Mouse (Mus musculus): ENCODE measurements around the gene Ccdc187.

The Ccdc187 gene

DNA sequence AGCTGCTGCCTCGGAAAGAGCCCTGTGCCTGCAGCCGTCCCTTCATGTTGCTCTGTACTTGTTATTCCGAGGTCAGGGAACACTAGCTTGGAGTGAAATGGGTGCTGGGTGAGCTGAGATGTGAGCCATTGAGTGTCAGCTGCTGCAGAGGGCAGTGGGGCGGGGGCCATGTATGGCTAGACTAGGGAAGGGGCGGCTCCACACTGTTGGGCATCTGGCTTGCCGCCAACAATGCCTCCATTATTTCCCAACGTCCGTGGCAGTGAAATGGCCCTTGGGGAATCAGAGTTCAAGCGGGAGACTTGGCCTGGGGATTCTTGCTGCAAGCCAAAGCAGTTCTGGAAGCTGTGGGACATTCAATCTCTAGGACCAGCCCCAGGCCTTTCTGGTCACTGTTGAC lies 86.8 kb downstream of the Ccdc187 start:
- DNase-seq: no peak

DNA sequence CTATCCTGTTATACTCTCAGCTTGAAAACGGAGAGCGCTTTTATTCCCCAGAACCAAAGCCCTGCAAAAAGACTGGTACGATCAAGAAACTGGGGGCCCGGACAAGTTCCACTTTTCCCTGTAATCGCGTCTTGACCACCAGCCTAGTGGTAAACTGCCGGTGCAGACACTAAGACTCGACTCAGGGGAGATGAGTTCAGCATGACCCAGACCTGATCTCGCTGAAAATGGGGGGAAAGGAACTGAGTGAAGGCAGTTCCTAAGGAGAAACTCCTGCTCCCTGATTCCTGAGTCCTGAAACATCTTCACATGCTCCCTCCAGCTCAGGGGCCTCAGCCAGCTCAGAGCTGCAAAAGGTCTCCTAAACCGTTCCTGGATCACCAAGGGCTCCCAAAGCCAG lies 88.6 kb downstream of the Ccdc187 start:
- no peak for DNase-seq

GRCm38 (mm10) chr2:26205126-26205525 lies 89.2 kb downstream of the Ccdc187 start:
- DNase-seq: no peak

DNA sequence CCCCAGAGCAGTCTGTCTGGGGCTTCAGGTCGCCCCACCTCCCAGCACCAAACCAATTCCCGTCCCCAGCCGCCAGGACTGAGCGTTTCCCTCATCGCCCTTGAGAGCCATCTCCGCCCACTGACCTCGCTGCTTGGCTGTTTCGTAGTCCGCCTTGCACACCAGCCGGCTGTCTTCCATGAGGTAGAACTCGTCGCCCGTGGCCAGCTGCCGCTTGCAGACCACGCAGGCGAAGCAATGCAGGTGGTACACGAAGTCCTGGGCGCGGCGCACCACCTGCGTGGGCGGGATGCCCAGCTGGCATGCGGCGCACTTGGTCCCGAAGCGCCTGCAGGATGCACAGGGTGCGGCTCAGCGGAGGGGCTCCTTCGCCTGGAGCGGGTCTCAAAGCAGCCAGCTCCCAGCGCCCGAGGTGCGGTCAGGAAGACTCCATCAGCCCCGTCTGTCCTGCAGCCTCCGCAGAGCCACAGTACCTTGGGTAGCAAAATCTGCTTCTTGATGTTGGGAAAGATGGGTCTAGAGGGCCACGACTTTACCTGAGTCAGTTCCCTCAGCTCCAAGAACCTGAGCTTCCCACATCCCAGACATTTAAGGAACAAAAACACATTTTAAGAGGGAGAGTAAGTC lies 91.4 kb downstream of the Ccdc187 start:
- DNase-seq: peak; percentile 58 to 63

- peak; percentile 50 to 52 for DNase-seq
These were observed 92.2 kb downstream of the Ccdc187 start for GRCm38 (mm10) chr2:26201926-26202848.

- DNase-seq: no peak
These were observed 95.9 kb downstream of the Ccdc187 start for GRCm38 (mm10) chr2:26198488-26198887.

DNA sequence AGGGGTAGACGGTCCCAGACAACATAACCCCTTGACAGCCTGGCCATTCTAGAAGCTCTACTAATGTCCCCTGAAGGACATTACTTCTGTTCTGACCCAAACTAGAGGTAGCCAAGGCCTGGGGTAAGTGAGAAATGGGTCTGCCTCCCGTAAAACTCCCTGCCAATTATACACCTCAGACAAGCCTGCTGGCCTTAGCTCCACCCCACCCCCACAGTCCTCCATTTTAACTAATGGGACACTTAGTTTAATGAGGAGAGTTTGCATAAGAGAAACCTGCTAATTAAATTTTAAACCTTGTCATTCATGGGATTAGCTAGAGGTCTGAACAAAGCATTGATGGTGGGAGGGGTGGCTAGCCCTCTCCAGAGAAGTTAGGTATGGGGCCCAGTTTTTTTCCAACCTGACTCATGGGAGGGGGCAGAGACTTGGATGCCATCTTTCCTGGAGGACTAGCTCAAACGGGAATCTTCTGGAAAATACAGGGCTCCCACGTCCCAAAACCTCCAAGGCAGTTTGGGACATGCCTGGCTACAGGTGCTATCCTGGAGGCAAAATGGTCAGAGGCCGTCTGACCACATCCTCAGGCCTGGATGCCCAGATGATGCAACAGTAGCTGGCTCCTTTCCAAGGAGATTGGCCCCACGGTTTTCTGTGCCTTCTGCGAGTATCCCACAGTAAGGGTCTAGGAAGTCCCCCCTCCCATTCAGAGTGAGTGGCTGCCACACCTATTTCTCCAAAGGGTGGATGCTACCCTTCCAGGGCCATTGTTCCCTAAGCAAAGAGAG lies 99.6 kb downstream of the Ccdc187 start:
- DNase-seq: no peak

Data from cerebellum, postnatal 25 days (tissue).